22 mouse cellular contexts compared by ENCODE assay signal in genomic region chr8:78463941-78464340, GRCm38 (mm10). TPM values are rescaled to one million over a fixed set of nuclear protein-coding genes. Genes with fewer than 3 reads are reported as not detected.
"Had no signal": no experiment of that assay in that cellular context is flagged by ENCODE, and none has a peak within 500 bp of the region (broad histone marks: within the 10 kb centered on the region; RNA-seq: fewer than 3 reads in every experiment).

No protein-coding gene starts in this region.

- DNase-seq: kidney, adult 11 months; kidney, adult 8-10 months; kidney, postnatal 10 days; kidney, postnatal 36 days; layer of hippocampus, postnatal 36 days; liver; lung, embryonic 14.5 days; lung, postnatal 10 days; retina, postnatal 1 day; right cerebral cortex, postnatal 25 days; spleen, adult 18-20 months; thymus, postnatal 25 days had no signal

- ATAC-seq: liver, embryonic 12.5 days; midbrain, embryonic 13.5 days; midbrain, embryonic 16.5 days had no signal

RNA-seq across cellular contexts. Expression of gene Pou4f2, which starts 27.5 kb away (rescaled TPM):
- polyA plus RNA-seq: kidney, embryonic 15.5 days; limb, embryonic 10.5 days; limb, embryonic 13.5 days; liver, embryonic 12.5 days; liver, embryonic 15.5 days; lung, embryonic 14.5 days; myocyte; stomach, embryonic 15.5 days; thymus, postnatal 0 days had no signal
